Mouse (Mus musculus) adrenal gland, adult (tissue): ENCODE data around the gene Slc6a4.
A peak's percentile ranks its signal among the peaks of the same experiment; 100 is the strongest.

Source experiments
- DNase-seq, 2 experiments: peaks; one replicate each; pipeline ENCODE4 v3.0.0; 2022 to 2023; ENCODE audit warnings: low spot score in 1 of 2; ENCODE audit not compliant: inconsistent age in 2 of 2

The Slc6a4 gene

GRCm38 (mm10) chr11:76997916-76998704 lies at the start of gene Slc6a4:
TSS of gene Slc6a4 (plus strand) at chr11:76998603.
- DNase-seq, result peak; percentile 15 to 64

DNA sequence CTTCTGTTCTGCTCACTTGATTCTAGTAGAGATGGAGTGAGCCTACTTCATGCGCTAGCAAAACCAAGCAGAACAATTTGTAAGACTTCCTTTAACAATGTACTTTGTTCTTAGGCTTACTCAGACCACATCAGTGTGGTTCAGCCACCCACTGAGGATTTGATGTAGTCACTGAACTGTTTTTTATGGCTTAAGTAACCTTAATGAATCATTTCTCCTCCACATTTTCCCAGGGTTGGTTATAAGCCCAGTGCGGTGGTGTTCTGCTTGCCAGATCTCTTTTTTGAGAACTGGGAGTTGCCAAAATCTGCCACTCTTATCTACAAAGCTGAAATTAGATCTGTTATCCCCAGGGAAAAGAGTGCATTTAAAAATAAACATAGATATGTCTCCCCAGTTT lies 44.9 kb upstream of the Slc6a4 start:
- peak; percentile 31 to 82 for DNase-seq

GRCm38 (mm10) chr11:76965703-76966102 lies 32.7 kb upstream of the Slc6a4 start:
- DNase-seq, result no peak

- no peak for DNase-seq
These were observed 28.1 kb upstream of the Slc6a4 start for GRCm38 (mm10) chr11:76970328-76970727.

- DNase-seq, result no peak
These were observed 23.6 kb upstream of the Slc6a4 start for GRCm38 (mm10) chr11:76974680-76975319.

DNA sequence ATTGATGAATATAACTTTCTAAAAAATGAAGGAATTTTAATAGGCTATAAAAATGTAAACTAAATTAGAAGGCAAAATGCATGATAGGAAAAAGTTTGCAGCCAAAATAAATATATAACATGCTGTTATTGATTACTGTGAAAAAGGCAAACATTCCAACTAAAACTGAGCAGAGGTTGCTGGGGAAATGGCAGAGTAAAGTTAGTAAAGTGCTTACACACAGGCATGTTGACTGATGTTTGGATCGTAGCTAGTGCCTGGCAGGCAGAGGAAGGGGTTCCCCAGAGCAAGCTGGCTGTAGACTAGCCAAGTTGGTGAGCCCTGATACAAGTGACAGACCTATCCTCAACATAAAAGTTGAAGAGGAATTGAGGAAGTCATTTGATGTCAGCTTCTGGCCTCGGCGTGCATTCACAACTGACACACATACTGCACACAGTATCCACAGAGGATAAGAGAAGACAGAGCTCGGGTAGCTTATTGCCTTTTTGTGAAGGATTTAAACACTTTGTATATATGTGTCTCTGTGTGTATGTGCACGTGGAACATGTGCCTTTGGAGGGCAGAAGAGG lies 16.7 kb upstream of the Slc6a4 start:
- no peak for DNase-seq

DNA sequence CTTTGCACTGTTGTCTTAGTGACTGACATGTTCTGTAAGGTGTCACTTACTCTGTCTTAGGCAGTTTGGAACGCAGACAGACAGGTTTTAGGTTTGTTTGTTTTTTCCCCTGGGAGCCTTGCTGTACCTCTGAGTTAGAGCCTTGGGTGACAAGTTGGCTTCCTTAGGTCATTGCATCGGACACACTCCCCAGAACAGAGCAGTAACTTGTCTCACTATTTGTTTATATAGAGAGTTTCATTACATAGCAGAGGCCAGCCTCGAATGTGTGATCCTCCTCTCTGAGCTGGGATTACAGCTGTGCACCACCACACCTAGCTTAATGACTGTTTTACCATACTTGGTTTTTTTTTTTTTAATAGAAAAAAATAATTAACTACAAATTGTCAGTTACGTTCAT lies 16.0 kb upstream of the Slc6a4 start:
- no peak for DNase-seq

GRCm38 (mm10) chr11:76983641-76984040 lies 14.8 kb upstream of the Slc6a4 start:
- no peak for DNase-seq

DNA sequence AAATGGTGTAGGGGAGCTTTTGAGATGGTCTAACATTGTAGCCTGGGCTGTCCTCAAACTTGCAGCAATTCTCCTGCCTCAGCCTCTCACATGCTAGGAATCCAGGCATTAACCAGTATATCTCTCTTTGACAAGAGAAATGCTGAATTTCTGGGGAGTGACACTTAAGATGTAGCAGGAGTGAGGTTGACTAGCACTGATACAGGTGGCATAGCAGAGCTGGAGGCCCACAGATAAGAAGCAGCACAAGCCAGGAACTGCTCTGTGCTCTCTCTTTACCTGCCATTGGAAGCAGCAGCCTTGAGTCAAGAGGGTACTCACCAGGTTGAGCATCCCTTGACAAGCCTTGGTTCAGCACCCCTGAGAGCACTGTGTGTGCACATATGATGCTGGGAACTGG lies 14.2 kb upstream of the Slc6a4 start:
- no peak for DNase-seq

DNA sequence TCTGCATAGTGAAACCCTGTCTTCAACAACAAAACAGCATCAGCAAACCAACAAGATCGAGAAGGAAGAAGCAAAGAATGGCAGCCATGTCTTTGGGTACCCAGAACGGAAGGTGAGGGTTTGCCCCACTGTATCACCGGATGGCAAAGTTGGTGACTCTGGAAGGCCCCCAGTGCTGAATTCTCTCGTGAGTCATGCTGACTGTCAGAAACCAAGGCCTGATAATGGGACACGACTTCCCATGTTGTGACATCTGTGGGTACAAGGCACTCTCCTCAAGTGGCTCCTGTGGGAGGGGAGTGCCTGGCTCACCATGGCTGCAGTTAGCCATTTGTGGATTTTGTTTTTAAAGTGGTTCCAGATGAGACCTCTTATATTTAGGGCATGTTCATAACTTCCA lies 7.6 kb upstream of the Slc6a4 start:
- DNase-seq, result peak; percentile 20 to 66

- no peak for DNase-seq
These were observed 5.5 kb upstream of the Slc6a4 start for GRCm38 (mm10) chr11:76992886-76993285.

- peak in 1 of 2 experiments; percentile 29 for DNase-seq
These were observed 2.3 kb upstream of the Slc6a4 start for GRCm38 (mm10) chr11:76995966-76996672.

- DNase-seq, result peak; percentile 77 to 93
These were observed 1.1 kb upstream of the Slc6a4 start for GRCm38 (mm10) chr11:76997305-76997704.

DNA sequence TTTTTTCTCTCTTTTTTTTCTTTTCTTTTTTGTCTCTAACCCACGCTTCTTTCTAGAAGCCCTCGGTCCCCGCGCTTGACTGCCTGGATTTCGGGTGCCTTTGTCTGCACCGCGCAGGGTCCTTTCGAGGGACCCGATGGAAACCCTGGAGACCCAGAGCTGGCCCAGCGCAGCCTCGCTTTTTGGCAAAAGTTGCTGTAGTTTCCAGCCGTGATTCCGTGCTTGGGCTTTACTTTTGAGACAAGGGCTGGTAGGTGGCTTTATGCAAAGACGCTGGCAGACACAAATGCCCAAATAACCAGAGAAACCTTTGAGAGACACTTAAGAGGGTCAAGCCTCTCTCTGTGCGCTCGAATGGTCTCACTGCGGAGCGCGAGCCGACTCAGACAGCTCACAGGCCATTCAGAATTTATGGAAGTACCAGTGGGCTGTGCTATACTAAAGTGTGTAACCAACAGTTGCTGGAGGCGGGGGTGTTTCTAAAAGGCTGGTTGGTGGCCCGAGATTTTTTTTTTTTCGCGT lies 363 bp downstream of the Slc6a4 start:
- peak in 1 of 2 experiments; percentile 51 for DNase-seq

GRCm38 (mm10) chr11:77000741-77001140 lies 2.3 kb downstream of the Slc6a4 start:
- no peak for DNase-seq

GRCm38 (mm10) chr11:77002361-77002760 lies 4.0 kb downstream of the Slc6a4 start:
- peak; percentile 35 to 78 for DNase-seq

- no peak for DNase-seq
These were observed 7.5 kb downstream of the Slc6a4 start for GRCm38 (mm10) chr11:77005881-77006280.

DNA sequence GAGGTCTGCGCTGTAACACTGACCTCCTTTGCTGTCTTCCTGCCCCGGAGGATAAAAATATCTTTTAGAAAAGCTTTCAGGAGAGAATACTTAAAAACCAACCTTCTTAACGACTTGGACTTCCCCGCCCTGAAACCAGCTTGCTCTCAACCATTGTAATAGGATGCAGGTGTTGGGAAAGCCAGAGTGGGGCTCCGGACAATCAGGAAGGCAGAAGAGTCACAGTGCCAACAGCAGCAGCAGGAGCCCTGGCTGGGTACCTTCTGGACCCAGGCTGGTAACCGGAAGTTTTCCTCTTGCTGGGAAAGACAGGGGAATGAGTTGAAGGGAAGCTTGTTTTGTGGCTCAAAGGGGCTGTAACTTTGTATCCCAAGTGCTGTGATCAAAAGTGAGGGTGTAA lies 8.2 kb downstream of the Slc6a4 start:
- DNase-seq, result no peak

GRCm38 (mm10) chr11:77009069-77010025 lies 10.9 kb downstream of the Slc6a4 start:
- DNase-seq, result no peak
